Mouse (Mus musculus) stomach, postnatal 0 days (tissue): ENCODE measurements around the gene Ablim2. TPM values are rescaled to one million over a fixed set of nuclear protein-coding genes. Genes with fewer than 3 reads are reported as not detected.

ENCODE experiments used
- ATAC-seq: fragments of 200-750 bp; cut with Nextera tagmentation; 2 replicates; pipeline ENCODE4 v1.8.0; 2017; ENCODE audit not compliant: low FRiP score, low TSS enrichment
- DNase-seq: peaks from one replicate; pipeline ENCODE4 v3.0.0-alpha.2; 2016; ENCODE audit warnings: low spot score
- H3K27ac ChIP-seq: fragments of 300-500 bp; sonication (generic); replicated peaks from 2 replicates; pipeline ENCODE4 v1.5.1; 2014; ENCODE audit warnings: mild to moderate bottlenecking, control low read depth
- H3K27me3 ChIP-seq: fragments of 300-500 bp; sonication (generic); 2 replicates; pipeline ENCODE4 v1.6.1; 2014; ENCODE audit warnings: low read length; ENCODE audit not compliant: control insufficient read depth, insufficient read depth
- H3K36me3 ChIP-seq: fragments of 300-500 bp; sonication (generic); 2 replicates; pipeline ENCODE4 v1.6.1; 2014; ENCODE audit warnings: low read length, mixed read lengths; ENCODE audit not compliant: control insufficient read depth, insufficient read depth
- H3K4me1 ChIP-seq: fragments of 300-500 bp; sonication (generic); replicated peaks from 2 replicates; pipeline ENCODE4 v1.6.1; 2014; ENCODE audit warnings: antibody characterized with exemption; ENCODE audit not compliant: control insufficient read depth, insufficient read depth
- H3K4me2 ChIP-seq: fragments of 300-500 bp; sonication (generic); replicated peaks from 2 replicates; pipeline ENCODE4 v1.6.1; 2014; ENCODE audit warnings: low read depth, mild to moderate bottlenecking, control low read depth, moderate library complexity
- H3K4me3 ChIP-seq: fragments of 300-500 bp; sonication (generic); 2 replicates; pipeline ENCODE4 v1.5.1; 2014; ENCODE audit warnings: low read depth, low read length, control low read depth
- H3K9ac ChIP-seq: fragments of 300-500 bp; sonication (generic); 2 replicates; pipeline ENCODE4 v1.6.1; 2014; ENCODE audit warnings: mild to moderate bottlenecking, low read length, control low read depth, mixed read lengths
- H3K9me3 ChIP-seq: fragments of 300-500 bp; sonication (generic); 2 replicates; pipeline ENCODE4 v1.6.1; 2016; ENCODE audit warnings: low read length; ENCODE audit not compliant: control insufficient read depth
- CTCF ChIP-seq: IDR thresholded peaks from 2 replicates; pipeline ENCODE4 v1.5.1; 2016; ENCODE audit warnings: antibody characterized with exemption, low read depth, mild to moderate bottlenecking, moderate library complexity
- EP300 ChIP-seq: optimal IDR thresholded peaks from 2 replicates; pipeline ENCODE3; 2016; ENCODE audit warnings: antibody characterized with exemption
- WGBS: fragments of 180-500 bp; shearing (Covaris S2); extraction: QIAGEN DNeasy Blood & Tissue Kit; methylation state at CpG from one replicate; pipeline ENCODE4 v1.1.7; 2014; 5-methylcytosine and 5-hydroxymethylcytosine counted together
- polyA plus RNA-seq: library from polyadenylated mRNA; unstranded; fragments of >200 nt; fragmentation: Nextera tagmentation; extraction: Ambion mirVana; gene quantifications from 2 replicates; pipeline ENCODE4 v1.2.1, GENCODE M21; 2015

Gene Ablim2
- polyA plus RNA-seq, 1 experiment from 2014 or later: 1.3 TPM

DNA sequence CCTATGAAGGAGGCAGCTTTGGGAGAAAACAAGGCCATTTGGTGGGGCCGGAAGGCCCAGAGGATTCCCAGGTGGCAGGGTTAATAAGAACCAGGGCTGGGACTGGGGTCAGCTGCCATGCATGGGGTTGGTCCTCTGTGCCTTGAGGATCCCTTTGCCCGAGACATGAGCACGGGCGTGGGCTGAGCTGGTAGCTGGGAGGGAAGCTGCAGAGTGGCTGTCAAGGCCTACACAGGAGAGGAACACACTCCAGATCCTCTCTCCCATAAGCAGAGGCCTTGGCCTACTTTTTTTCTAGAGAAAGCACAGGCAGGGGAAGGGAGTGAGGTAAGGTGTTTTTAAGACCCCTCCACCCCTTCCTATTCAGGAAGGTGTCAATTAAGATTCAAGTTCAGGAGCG lies 65.0 kb downstream of the Ablim2 start:
- no peaks in the 10 kb centered on the region for H3K9me3 ChIP-seq
- no peak overlapping the region for H3K27ac ChIP-seq
- DNase-seq (no peak), ATAC-seq (no peak)
- no peak overlapping the region for H3K9ac ChIP-seq
- TF ChIP-seq CTCF (no peak), EP300 (no peak)
- no peaks in the 10 kb centered on the region for H3K27me3 ChIP-seq
- no peaks in the 10 kb centered on the region for H3K36me3 ChIP-seq
- no peak overlapping the region for H3K4me3 ChIP-seq
- H3K4me1 ChIP-seq: no peaks in the 10 kb centered on the region
- 89% methylated on average over 5 of the region's 5 CpGs for WGBS
- H3K4me2 ChIP-seq: no peak overlapping the region

DNA sequence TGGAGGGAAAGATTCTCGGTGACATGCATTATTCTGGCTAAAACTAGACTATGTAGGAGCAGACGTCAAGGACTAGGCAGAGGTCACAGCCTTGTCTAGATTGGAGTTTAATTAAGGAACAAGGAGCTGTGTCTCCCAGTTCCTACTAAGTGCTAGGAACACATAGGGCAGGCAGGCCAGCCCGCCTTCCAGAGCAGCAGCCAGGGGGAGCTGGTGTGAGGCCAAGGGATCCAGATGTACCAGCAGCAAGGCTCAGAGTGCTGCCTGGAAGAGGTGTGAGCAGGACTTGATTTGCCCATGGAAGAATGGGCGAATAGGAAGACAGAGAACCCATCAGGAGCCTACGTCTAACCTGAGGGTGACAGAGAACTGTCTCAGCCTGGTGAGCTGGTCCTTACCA lies 68.8 kb downstream of the Ablim2 start:
- Histone ChIP-seq H3K27me3 (no peaks in the 10 kb centered on the region), H3K4me1 (no peaks in the 10 kb centered on the region), H3K4me3 (no peak overlapping the region), H3K36me3 (no peaks in the 10 kb centered on the region), H3K4me2 (no peak overlapping the region), H3K9me3 (no peaks in the 10 kb centered on the region), H3K27ac (no peak overlapping the region), H3K9ac (no peak overlapping the region)
- DNase-seq (no peak), ATAC-seq (no peak)
- WGBS: 72% methylated on average over 5 of the region's 5 CpGs
- TF ChIP-seq CTCF: peak; percentile 21; the same call in 1 of the 2 replicates
- TF ChIP-seq EP300: no peak

DNA sequence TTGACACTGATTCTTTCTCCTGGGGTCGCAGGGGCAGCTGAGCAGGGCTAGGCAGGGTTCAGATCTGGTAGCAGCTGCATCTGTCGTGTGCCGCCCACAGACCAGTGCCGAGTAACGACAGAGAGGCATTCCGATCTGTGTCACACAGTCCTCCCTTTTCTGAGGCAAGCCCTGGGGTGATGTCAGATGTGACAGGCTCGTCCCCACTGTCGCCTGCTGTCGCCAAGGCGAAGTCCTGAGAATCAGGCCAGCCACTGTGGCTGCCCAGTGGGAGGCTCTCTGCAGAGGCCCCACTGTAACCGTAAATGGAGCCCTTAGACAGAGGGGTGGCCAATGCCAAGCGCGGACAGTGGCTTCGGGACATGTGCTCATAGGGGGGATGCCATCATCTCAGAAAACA lies 69.4 kb downstream of the Ablim2 start:
- H3K4me1 ChIP-seq: no peaks in the 10 kb centered on the region
- DNase-seq: no peak
- H3K9ac ChIP-seq: no peak overlapping the region
- H3K27me3 ChIP-seq: no peaks in the 10 kb centered on the region
- TF ChIP-seq EP300 (no peak), CTCF (no peak)
- ATAC-seq: no peak
- no peaks in the 10 kb centered on the region for H3K36me3 ChIP-seq
- no peak overlapping the region for H3K27ac ChIP-seq
- no peaks in the 10 kb centered on the region for H3K9me3 ChIP-seq
- no peak overlapping the region for H3K4me3 ChIP-seq
- 60% methylated on average over 14 of the region's 14 CpGs for WGBS
- H3K4me2 ChIP-seq: no peak overlapping the region

DNA sequence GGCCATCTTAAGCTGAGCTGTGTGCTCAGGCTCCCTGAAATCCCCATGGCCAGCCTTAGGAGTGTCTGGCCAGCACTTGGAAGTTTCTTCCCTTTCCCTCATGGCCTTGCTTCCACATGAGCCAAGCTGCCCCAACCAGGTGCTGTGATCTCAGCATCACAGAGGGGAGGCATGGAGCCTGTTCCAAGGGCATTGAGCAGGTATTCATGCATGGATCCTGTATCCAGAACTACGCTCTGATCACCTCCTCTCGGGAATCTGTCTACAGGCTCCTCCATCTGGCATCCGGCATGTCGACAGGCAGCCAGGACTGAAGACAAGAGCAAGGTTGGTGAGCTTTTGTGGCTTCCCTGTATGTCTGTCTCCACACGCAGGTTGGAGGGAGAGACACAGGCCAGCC lies 70.2 kb downstream of the Ablim2 start:
- Histone ChIP-seq H3K4me2 (no peak overlapping the region), H3K4me3 (no peak overlapping the region), H3K27ac (no peak overlapping the region), H3K9ac (no peak overlapping the region), H3K36me3 (no peaks in the 10 kb centered on the region), H3K9me3 (no peaks in the 10 kb centered on the region), H3K27me3 (no peaks in the 10 kb centered on the region), H3K4me1 (no peaks in the 10 kb centered on the region)
- whole genome bisulfite sequencing: 83% methylated on average over 5 of the region's 5 CpGs
- ATAC-seq: no peak
- no peak for TF ChIP-seq EP300
- no peak for DNase-seq

DNA sequence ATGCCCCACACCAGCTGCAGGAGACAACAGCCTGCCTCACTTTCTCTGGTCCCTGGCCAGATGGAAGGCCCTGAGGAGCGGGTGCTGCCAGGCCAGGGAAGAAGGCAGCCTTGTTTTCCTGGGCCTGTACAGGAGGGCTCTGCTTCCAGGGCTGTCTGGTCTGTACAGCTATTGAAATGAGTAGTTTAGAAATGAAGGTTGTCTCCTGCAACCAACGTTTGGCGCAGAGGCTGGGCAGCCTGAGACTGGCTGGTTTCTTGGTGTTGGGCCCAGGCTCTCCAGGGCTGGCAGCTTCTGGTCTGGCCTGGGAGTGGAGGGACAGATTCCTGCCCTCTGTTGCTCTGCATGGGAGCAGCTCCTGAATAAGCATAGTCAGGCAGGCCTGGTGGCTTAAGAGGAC lies 72.4 kb downstream of the Ablim2 start:
- H3K9ac ChIP-seq: no peak overlapping the region
- no peaks in the 10 kb centered on the region for H3K27me3 ChIP-seq
- no peak overlapping the region for H3K27ac ChIP-seq
- H3K4me3 ChIP-seq: no peak overlapping the region
- DNase-seq (no peak), ATAC-seq (no peak)
- no peaks in the 10 kb centered on the region for H3K4me1 ChIP-seq
- no peaks in the 10 kb centered on the region for H3K36me3 ChIP-seq
- H3K4me2 ChIP-seq: no peak overlapping the region
- WGBS: 81% methylated on average over 3 of the region's 3 CpGs
- TF ChIP-seq CTCF (no peak), EP300 (no peak)
- H3K9me3 ChIP-seq: no peaks in the 10 kb centered on the region

DNA sequence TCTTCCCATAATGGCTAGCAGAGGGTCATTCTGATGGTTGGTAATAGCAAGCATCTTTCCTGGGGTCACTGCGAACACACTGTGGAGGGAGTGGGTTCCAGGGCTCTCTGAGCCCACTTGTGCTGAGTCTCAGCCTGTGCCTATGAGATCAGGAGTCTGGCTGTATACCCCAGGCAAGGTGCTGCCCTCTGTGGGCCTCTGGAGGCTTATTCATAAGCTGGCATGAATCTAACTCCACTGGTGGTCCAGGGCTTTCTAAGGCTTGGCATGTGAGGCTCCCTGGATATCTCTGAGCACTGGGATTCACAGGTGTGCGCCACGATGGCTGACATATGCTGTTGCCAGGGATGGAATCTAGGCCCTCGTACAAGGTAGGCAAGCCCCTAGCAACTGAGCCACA lies 76.2 kb downstream of the Ablim2 start:
- 75% methylated on average over 4 of the region's 4 CpGs for WGBS
- TF ChIP-seq CTCF: 0 out of 2 replicates have a peak, but pooled peaks have one; percentile 10
- TF ChIP-seq EP300: no peak
- Histone ChIP-seq H3K4me1 (no peaks in the 10 kb centered on the region), H3K4me3 (no peak overlapping the region), H3K27me3 (no peaks in the 10 kb centered on the region), H3K4me2 (no peak overlapping the region), H3K9ac (no peak overlapping the region), H3K36me3 (no peaks in the 10 kb centered on the region), H3K9me3 (no peaks in the 10 kb centered on the region), H3K27ac (no peak overlapping the region)
- ATAC-seq: no peak
- DNase-seq: no peak
